Mouse (Mus musculus) testis, adult 2 months (tissue): Measurements from ENCODE around the gene Gbp8.

Experiments used
- CTCF ChIP-seq: fragments of 200-500 bp; IDR thresholded peaks from 2 replicates; pipeline ENCODE4 v1.5.1; 2012; ENCODE audit warnings: low read depth, mild to moderate bottlenecking, inconsistent platforms, low read length, moderate library complexity; ENCODE audit not compliant: control insufficient read depth, insufficient read depth, insufficient replicate concordance
- POLR2A ChIP-seq: fragments of 200-500 bp; IDR thresholded peaks from 2 replicates; pipeline ENCODE4 v1.6.1; 2012; ENCODE audit warnings: low read depth, mild to moderate bottlenecking, inconsistent platforms, low read length, moderate library complexity; ENCODE audit not compliant: control insufficient read depth

- TF ChIP-seq POLR2A: no peak
- TF ChIP-seq CTCF: no peak
Observed at GRCm38 (mm10) chr5:105154049-105154448, 14.7 kb upstream of the Gbp8 start.
